Mouse (Mus musculus): Measurements from ENCODE around the gene Tmc8. TPM values are rescaled to one million over a fixed set of nuclear protein-coding genes. Genes with fewer than 3 reads are reported as not detected.
"Not testable (repeated sequence)": the region's sequence is repeated elsewhere in the genome, so short reads cannot be mapped to it uniquely, and the experiment has no call there.

Gene Tmc8
- polyA plus RNA-seq, 1 experiment from 2014 or later, result 3.6 TPM

DNA sequence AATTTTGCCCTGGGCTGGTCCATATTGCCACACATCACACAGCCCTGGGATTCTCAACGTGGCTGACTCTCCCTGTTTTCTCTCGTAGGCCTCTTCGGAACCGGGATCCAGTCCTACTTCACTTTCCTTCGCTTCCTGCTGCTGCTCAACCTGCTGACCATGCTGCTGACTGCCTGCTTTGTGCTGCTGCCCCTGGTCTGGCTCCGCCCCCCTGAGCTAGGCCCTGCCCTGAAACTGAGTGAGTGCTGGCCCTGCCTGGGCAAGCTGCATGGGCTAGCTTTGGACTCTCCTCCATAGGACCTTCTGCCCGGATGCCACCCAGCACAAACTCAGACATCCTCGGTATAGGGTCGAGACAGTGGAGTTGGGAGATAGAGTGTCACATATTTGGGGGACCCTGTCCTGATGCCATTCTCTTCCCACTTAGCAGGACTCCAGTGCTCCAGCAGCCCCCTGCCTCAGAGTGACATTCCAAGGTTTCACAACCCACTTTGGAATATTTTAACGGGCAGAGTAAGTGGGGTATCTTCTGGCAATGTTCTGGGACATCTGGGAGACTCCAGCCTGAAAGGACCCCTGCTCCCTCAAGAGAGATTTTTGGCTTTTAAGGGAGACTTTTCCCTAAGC lies 1.9 kb downstream of the Tmc8 start:
- Histone ChIP-seq H3K4me3 (replicated peaks) (peak overlapping the region; percentile 61), H3K9me3 (replicated peaks) (no peaks in the 10 kb centered on the region), H3K27ac (0 out of 2 replicates have a peak overlapping the region, but pooled peaks have one; percentile 3), H3K36me3 (no peaks in the 10 kb centered on the region), H3K4me1 (peaks cover 55% of the 10 kb centered on the region), H3K9ac (peak overlapping the region; percentile 27; the same call in 1 of the 2 replicates), H3K4me2 (peak overlapping the region; percentile 99), H3K27me3 (peaks cover 6% of the 10 kb centered on the region; the same call in 1 of the 2 replicates)
- WGBS, result 40% methylated on average over 10 of the region's 10 CpGs
- no peak for ATAC-seq (replicated peaks; ENCODE audit: low FRiP score)

DNA sequence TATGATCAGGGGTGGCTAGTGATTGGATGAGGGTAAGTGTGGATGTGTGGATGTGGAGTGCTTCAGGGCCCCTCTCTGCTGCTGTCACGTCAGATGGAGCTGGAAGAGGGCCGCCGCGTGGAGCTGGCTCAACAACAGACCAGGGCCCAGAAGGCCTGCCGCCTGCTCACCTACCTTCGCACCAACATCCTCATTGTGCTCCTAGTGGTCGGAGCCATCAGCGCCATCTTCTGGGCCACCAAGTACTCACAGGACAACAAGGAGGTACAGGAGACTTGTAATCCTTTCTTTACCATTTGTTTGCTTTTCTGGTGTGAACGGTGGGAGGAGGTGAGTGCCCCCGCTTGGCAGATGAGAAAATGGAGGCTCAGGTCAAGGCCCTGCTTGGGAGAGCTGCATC lies 4.4 kb downstream of the Tmc8 start:
- Histone ChIP-seq H3K4me3 (replicated peaks) (no peak overlapping the region), H3K4me1 (peaks cover 43% of the 10 kb centered on the region), H3K36me3 (no peaks in the 10 kb centered on the region), H3K4me2 (no peak overlapping the region), H3K27me3 (peaks cover 8% of the 10 kb centered on the region; the same call in 1 of the 2 replicates), H3K9ac (0 out of 2 replicates have a peak overlapping the region, but pooled peaks have one; percentile 15), H3K27ac (no peak overlapping the region), H3K9me3 (replicated peaks) (no peaks in the 10 kb centered on the region)
- ATAC-seq (replicated peaks; ENCODE audit: low FRiP score), result no peak
- WGBS, result 6% methylated on average over 10 of the region's 10 CpGs

DNA sequence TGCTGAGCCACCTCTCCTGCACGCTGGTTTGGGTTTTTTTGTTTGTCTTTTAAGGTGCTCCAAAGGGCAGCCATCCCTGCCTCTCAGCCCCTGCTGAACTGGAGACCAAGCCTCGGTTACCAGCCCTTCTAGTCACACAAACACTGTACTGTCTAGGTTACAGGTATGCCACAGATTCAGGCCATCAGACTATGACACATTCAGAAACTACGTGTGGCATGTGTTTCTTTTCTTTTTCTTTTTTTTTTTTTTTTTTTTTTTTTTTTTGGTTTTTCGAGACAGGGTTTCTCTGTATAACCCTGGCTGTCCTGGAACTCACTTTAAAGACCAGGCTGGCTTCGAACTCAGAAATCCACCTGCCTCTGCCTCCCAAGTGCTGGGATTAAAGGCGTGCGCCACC lies 6.6 kb downstream of the Tmc8 start:
- 80% methylated on average over 7 of the region's 7 CpGs for WGBS
- H3K9me3 ChIP-seq (replicated peaks), result not testable (repeated sequence)

DNA sequence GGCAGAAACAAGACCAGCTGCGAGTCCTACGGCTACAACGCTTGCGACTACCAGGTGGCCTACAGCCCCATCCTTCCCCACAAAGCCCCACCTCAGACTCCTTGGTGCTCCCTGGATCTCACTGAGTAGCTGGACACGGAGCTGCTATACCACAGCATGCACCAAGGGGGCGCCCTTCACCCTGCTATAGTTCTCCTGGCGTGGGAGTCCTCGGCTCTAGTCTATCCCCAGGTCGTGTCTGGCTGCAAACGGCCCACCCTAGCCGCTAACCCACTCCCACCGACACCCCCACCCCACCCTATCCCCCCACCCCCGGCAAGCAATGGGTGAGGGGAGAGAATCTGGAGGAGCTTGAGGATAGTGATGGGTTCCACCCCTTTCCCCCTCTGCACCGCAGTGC lies 8.4 kb downstream of the Tmc8 start:
- Histone ChIP-seq H3K9ac (no peak overlapping the region), H3K27ac (peak overlapping the region; percentile 54), H3K4me1 (peaks cover 33% of the 10 kb centered on the region), H3K4me3 (replicated peaks) (peak overlapping the region; percentile 25), H3K9me3 (replicated peaks) (no peaks in the 10 kb centered on the region), H3K36me3 (no peaks in the 10 kb centered on the region), H3K4me2 (peak overlapping the region; percentile 56), H3K27me3 (0 out of 2 replicates have a peak, but pooled peaks cover 2% of the 10 kb centered on the region)
- WGBS, result 4% methylated on average over 14 of the region's 14 CpGs
- peak; percentile 26; the same call in 1 of the 2 replicates for ATAC-seq (replicated peaks; ENCODE audit: low FRiP score)

More for the DNA sequence above, 6.6 kb downstream of the Tmc8 start:
- H3K27ac ChIP-seq; H3K9ac ChIP-seq; H3K4me3 ChIP-seq (replicated peaks); H3K27me3 ChIP-seq; H3K4me2 ChIP-seq; H3K36me3 ChIP-seq; ATAC-seq (replicated peaks; ENCODE audit: low FRiP score): not testable (repeated sequence)
- H3K4me1 ChIP-seq, result peaks cover 34% of the 10 kb centered on the region

DNA sequence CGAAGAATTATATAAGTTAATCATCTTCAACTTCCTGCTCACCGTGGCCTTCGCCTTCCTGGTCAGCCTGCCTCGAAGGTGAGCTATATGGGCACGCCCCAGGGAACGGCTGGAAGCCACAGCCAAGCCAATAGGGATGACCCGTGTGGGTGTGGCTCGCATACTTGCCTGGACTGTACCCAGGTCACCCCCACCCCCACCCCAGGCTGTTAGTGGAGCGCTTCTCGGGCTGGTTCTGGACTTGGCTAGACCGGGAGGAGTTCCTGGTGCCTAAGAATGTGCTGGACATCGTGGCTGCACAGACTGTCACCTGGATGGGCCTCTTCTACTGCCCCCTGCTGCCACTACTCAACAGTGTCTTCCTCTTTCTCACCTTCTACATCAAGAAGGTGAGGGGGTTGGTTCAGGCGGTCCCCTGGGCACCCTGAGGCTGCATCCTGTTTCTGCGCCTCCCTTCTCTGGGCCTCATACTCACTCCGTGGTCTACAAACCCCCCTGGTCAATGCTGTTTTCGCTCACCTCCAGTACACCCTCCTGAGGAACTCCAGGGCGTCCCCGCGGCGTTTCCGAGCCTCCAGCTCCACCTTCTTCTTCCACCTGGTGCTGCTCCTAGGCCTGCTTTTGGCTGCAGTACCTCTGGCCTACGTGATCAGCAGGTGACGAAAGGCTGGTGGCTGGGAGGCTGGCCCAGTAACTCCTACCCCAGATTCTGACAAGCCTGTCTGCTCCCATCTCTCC lies 9.0 kb downstream of the Tmc8 start:
- Histone ChIP-seq H3K4me1 (peaks cover 33% of the 10 kb centered on the region), H3K27me3 (0 out of 2 replicates have a peak, but pooled peaks cover 2% of the 10 kb centered on the region), H3K9me3 (replicated peaks) (no peaks in the 10 kb centered on the region), H3K36me3 (no peaks in the 10 kb centered on the region), H3K9ac (no peak overlapping the region), H3K4me2 (peak overlapping the region; percentile 56), H3K27ac (peak overlapping the region; percentile 54; the same call in 1 of the 2 replicates), H3K4me3 (replicated peaks) (peak overlapping the region; percentile 25)
- ATAC-seq (replicated peaks; ENCODE audit: low FRiP score), result peak; percentile 60
- 44% methylated on average over 23 of the region's 23 CpGs for WGBS

DNA sequence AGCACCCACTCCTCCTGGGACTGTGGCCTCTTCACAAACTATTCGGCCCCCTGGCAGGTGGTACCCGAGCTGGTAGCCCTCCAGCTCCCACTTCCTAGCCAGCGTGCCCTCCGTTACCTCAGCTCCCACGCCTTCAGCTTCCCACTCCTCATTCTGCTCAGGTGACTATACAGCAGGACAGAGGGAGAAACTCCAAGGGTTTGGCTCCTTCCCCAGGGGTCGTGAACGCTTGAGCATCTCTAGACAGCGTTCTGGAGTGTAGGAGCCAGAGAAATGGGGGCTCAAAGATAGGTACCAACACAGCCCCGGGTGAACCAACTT lies 9.5 kb downstream of the Tmc8 start:
- Histone ChIP-seq H3K9ac (no peak overlapping the region), H3K27ac (0 out of 2 replicates have a peak overlapping the region, but pooled peaks have one; percentile 28), H3K36me3 (no peaks in the 10 kb centered on the region), H3K9me3 (replicated peaks) (no peaks in the 10 kb centered on the region), H3K4me2 (peak overlapping the region; percentile 56; the same call in 1 of the 2 replicates), H3K27me3 (0 out of 2 replicates have a peak, but pooled peaks cover 2% of the 10 kb centered on the region), H3K4me3 (replicated peaks) (no peak overlapping the region), H3K4me1 (peaks cover 31% of the 10 kb centered on the region)
- 86% methylated on average over 9 of the region's 9 CpGs for WGBS
- ATAC-seq (replicated peaks; ENCODE audit: low FRiP score), result no peak

DNA sequence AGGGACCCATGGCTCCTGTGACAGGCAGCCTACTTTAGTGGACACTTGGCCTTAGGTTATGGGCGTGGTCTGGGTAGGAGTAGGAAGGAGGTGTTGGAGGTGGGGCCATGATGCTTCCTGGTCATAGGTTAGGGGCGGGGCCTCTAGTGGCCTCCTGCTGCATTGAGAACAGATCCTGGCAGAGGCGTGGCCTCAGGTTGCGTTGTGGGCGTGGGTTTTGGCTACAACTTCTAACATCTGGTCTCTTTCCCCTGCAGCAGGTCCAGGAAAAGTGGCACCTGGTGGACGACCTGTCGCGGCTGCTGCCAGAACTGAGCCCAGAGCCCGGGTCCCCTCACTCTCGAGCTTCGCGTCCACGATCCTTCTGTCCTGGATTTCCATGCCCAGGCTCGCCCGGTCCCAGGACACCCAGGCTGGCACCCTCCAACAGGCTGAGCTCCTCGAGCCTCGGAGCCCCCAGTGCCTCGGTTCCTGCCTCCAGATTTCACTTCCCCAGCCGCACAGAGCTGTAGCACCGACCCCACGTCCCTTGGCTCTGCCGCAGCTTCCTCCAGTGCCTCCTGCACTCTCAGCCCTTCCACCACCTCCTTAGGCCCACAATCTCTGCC lies 10.5 kb downstream of the Tmc8 start:
- Histone ChIP-seq H3K4me3 (replicated peaks) (peak overlapping the region; percentile 32), H3K27ac (peak overlapping the region; percentile 45), H3K4me1 (peaks cover 33% of the 10 kb centered on the region), H3K4me2 (peak overlapping the region; percentile 58), H3K9ac (peak overlapping the region; percentile 12; the same call in 1 of the 2 replicates), H3K36me3 (no peaks in the 10 kb centered on the region), H3K9me3 (replicated peaks) (no peaks in the 10 kb centered on the region), H3K27me3 (0 out of 2 replicates have a peak, but pooled peaks cover 2% of the 10 kb centered on the region)
- ATAC-seq (replicated peaks; ENCODE audit: low FRiP score), result peak; percentile 71
- 8% methylated on average over 22 of the region's 22 CpGs for WGBS

DNA sequence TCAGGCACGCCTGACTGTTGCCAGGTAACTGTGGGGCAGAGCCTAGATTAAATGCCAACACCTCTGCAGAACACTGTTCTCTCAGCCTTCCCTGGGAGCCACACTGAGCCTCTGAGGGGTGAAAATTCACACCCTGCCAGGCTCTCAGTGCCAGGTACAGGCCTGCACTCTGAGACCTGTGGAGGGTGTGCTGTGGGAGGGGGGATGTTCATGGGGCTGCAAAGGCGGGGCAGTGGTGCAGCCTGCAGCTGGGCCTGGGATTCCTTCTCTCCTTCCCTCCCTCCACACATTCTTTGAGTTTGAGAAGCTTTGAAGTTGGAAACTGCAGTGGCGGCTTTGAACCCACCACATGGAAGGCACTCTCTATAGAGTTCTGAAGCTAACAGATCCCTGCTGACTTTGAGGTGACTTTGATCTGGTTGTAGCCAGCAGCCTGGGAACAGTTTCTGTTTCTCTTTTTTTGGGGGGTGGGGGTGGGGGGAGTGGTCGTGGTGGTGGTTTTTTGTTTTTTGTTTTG lies 12.2 kb downstream of the Tmc8 start:
- Histone ChIP-seq H3K9me3 (replicated peaks) (no peaks in the 10 kb centered on the region), H3K4me3 (replicated peaks) (no peak overlapping the region)

DNA sequence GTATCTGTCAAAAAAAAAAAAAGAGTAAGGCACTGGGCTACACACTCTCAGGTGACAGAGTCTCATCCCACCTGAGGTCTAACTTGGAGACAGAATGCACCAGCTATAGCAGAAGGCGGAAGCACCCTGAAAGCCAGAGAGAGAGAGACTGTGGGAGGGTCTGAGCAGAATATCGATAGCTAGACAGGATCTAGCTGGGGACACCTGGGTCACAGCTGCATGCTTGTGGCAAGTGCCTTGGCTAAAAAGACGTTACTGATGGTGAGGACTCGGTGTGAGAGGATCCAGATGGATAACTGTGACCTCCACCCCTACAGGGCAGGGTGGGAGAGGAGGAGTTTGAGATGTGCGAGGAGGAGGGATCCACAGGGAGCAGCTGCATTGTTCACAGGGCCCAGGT lies 15.1 kb downstream of the Tmc8 start:
- no peaks in the 10 kb centered on the region for H3K36me3 ChIP-seq
- ATAC-seq (replicated peaks; ENCODE audit: low FRiP score), result no peak
- no peak overlapping the region for H3K27ac ChIP-seq
- no peak overlapping the region for H3K4me2 ChIP-seq
- H3K4me1 ChIP-seq, result peaks cover 33% of the 10 kb centered on the region
- WGBS, result 37% methylated on average over 5 of the region's 5 CpGs
- no peaks in the 10 kb centered on the region for H3K27me3 ChIP-seq
- no peaks in the 10 kb centered on the region for H3K9me3 ChIP-seq (replicated peaks)
- H3K9ac ChIP-seq, result no peak overlapping the region
- H3K4me3 ChIP-seq (replicated peaks), result no peak overlapping the region

More for the DNA sequence above, 12.2 kb downstream of the Tmc8 start:
- H3K27ac ChIP-seq, result no peak overlapping the region
- no peak overlapping the region for H3K9ac ChIP-seq
- no peaks in the 10 kb centered on the region for H3K36me3 ChIP-seq
- 0 out of 2 replicates have a peak, but pooled peaks cover 2% of the 10 kb centered on the region for H3K27me3 ChIP-seq
- 59% methylated on average over 4 of the region's 4 CpGs for WGBS
- H3K4me1 ChIP-seq, result peaks cover 44% of the 10 kb centered on the region
- no peak overlapping the region for H3K4me2 ChIP-seq
- ATAC-seq (replicated peaks; ENCODE audit: low FRiP score), result no peak

DNA sequence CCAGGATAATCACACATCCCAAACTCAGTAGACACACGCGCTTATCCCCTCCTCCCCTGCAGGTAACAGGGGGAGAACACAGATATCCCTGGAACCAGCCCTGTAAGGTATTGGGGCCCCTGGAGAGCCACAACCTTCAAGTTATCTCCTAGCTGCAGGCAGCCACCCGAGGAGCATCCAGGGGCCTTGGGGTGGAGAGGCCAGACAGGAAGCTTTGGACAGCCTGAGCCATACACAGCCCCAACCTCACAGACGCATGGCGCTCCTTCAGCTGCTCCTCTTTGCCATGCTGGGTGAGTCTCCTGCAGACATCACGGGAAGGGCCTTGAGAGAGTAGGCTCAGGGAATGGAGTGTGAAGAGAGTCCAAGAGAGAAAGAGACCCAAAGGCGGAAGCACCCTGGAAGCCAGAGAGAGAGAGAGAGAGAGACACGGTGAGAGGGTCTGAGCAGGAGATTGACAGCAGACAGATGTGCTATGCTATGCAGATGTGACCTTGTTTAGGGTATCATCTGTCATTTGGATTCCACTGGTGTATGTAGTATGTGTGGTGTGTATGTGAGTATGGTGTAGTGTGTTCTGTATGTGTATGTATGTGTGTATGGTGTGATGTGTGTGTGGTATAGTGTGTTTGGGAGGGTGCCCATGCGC lies 15.8 kb downstream of the Tmc8 start, which contains the start of gene 6030468B19Rik:
Gene 6030468B19Rik (plus strand): TSS at position 150 of the 649 bp plus-strand sequence.
- peak; percentile 76 for ATAC-seq (replicated peaks; ENCODE audit: low FRiP score)
- H3K36me3 ChIP-seq, result no peaks in the 10 kb centered on the region
- no peaks in the 10 kb centered on the region for H3K27me3 ChIP-seq
- no peaks in the 10 kb centered on the region for H3K9me3 ChIP-seq (replicated peaks)
- no peak within 1 kb of the TSS for H3K4me2 ChIP-seq
- no peak within 1 kb of the TSS for H3K27ac ChIP-seq
- 61% methylated on average over 9 of the region's 9 CpGs for WGBS
- H3K4me3 ChIP-seq (replicated peaks), result no peak within 1 kb of the TSS
- H3K9ac ChIP-seq, result no peak within 1 kb of the TSS
- H3K4me1 ChIP-seq, result peaks cover 27% of the 10 kb centered on the region

DNA sequence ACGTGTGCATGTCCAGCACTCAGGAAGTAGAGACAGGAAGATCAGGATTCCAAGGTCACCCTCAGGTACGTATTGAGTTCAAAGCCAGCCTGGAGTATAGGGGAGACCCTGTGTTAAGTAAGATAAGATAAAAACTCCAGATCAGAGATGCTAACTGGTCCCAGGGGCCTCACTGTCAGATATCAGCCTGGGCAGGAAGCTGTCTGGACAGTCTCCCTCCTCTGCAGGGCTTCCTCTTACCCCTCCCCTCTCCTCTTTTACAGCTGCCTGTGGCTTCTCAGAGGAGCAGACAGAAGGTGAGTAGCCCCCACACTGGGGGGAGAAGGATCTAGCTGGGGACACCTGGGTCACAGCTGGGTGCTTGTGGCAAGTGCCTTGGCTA lies 16.3 kb downstream of the Tmc8 start:
- no peak overlapping the region for H3K4me2 ChIP-seq
- WGBS, result 25% methylated on average over 2 of the region's 2 CpGs

More for the DNA sequence above, 16.3 kb downstream of the Tmc8 start:
- no peak overlapping the region for H3K4me3 ChIP-seq (replicated peaks)
- H3K36me3 ChIP-seq, result no peaks in the 10 kb centered on the region
- no peak for ATAC-seq (replicated peaks; ENCODE audit: low FRiP score)
- H3K9ac ChIP-seq, result no peak overlapping the region
- no peaks in the 10 kb centered on the region for H3K9me3 ChIP-seq (replicated peaks)
- peaks cover 23% of the 10 kb centered on the region for H3K4me1 ChIP-seq
- H3K27me3 ChIP-seq, result no peaks in the 10 kb centered on the region
- H3K27ac ChIP-seq, result no peak overlapping the region

Measured in kidney, embryonic 15.5 days (tissue).